Mouse (Mus musculus): Measurements from ENCODE around the gene Hdac10.
A peak's percentile ranks its signal among the peaks of the same experiment; 100 is the strongest.

The Hdac10 gene

DNA sequence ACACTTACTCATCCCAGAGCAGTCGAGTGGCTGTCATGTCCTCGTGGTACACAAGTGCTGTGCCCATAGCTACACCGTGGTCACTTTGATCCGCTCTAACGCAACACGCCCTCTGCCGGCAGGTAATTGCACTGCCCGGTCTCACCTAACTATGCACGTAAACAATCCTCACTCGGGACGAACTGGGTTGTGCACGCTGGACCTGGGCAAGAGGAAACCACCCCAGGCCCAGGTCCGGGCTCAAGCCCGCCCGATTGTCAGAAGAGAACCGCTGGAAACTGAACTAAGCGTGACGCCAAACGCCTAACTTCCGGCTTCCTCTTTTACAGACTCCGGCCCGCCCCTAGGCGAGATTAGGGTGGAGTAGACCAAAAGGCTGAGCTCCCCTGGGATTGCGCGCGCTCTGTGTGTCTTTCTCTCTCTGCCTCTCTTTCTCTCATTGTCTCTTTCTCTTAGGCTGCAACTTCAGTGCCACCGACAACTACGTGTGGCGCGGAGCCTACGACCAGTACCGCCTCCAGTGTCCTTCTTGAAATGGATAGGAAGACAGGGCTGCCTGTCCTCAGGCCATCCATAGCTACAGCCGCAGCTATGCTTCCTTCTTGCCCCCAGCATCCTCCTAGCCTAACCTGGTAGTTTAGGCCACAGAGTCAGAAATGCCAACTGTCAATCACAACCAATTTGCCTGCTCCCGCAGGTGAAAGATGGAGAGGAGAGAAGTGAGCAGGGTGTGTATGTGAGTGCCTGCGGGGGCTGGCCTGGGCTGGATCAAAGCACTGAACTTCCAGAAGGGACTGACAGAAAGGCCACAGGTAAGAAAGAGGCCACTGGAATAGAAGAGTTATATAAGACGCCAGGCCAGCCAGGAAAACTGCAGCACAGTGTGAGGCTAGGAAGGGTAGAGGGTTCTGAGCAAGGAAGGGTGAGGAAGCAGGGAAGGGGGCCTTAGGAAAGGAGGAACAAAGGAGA is at the start of gene Hdac10:
TSS of gene Hdac10 (minus strand) at position 319 of the 969 bp plus-strand sequence.
- DNase-seq (ENCODE audit: low read depth, low spot score) = peak; percentile 73

DNA sequence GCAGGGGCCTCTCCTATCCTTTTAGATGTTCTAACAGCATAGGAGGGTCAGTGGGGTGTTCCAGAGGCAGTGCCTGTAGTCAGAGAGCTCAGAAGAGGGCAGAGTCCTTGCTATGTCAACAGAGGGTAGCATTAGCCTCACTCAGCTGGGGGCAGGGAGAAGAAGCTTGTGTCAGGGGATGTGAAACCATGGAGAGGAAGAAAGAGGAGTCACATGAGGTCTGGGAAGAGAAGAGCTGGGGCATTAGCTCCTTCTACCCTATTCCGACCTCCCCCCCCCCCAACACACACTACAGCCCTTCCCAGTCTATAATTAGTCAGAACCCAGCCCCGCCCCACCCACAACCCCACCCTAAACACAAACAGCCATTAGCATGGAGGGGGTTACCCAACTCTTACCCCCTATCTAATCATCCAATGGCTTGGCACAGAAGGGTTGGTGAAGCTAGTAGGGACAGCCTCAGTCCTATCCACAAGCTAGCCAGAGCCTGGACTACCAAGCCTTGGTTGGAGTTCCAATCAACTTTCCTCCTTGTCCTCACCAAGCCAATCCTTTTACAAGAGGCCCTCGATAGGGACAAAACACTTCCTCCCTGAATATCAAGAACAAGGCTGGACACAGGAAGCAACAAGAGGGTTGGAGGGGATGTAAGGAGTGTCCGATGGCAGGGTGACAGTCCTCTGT is 49.2 kb upstream of the Hdac10 start:
- DNase-seq (ENCODE audit: low read depth, low spot score) = no peak

DNA sequence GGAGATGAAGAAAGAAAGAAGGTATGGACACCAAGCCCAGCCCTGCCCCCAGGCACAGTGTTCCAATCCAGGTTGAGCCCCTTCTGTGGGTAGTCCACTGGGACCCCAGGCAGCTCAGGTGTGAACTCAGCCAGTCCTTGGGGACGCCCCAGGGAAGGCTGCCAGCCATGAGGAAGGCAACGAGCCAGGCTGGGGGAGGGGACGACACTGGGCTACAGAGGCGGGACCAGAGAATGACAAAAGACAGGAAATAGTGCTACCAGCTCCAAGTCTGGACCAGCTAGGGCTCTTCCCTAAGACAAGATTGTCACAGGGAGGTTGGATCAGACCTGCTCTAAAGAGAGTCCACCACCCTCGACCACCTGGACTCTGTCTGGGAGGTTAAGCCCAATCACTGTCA is 48.6 kb upstream of the Hdac10 start:
- no peak for DNase-seq (ENCODE audit: low read depth, low spot score)

DNA sequence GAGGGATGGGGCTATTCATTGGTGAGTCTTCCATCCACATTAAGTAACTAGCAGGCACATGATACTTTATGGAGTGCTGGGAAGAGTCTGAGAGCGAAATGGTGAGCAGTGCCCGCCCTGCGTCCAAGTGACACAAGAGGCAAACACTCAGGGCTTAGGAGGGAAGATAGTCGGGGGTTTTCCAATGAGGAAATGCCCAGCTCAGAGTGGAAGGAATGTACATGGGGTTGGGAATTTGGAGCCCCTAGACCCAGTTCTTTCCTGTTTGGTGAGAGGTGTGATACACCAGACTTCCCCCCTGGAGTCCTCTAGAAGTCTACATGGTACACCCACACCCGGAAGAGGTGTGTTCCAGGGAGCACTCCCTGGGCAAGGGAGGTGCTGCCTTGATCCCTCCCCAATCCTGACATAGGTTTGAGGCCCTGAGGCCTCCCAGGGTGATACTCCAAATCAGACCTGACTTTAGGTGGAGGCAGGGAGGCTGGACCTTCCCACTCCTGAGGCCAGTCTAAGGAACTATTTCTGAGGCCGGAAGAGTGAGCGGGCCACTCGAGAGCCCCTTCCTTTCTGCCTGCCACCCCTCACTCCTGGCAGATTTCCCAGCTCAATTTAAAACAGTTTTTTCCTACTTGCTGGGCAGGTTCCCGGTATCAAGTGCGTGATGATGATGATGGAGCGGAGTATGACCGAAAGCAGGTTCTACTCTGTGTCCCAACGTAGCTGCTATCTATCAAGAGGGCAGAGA is 47.1 kb upstream of the Hdac10 start:
- DNase-seq (ENCODE audit: low read depth, low spot score) = no peak

- DNase-seq (ENCODE audit: low read depth, low spot score) = no peak
Observed at GRCm38 (mm10) chr15:89174889-89175339, 46.4 kb upstream of the Hdac10 start.

DNA sequence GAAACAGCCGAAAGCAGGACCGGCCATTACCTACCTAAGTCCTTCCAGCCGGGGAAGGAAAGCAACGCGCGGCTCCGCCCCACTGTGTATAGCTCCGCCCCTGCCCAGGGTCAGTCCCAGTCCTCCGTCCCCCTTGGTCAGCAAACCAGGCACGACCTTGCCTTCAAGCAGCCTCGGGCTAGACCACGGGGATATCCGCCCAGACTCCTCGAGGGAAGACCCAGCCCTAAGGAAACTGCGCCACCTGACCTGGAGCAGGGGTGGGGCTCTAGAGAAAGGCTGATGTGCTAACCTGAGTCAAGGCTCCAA is 45.4 kb upstream of the Hdac10 start:
- DNase-seq (ENCODE audit: low read depth, low spot score) = no peak

DNA sequence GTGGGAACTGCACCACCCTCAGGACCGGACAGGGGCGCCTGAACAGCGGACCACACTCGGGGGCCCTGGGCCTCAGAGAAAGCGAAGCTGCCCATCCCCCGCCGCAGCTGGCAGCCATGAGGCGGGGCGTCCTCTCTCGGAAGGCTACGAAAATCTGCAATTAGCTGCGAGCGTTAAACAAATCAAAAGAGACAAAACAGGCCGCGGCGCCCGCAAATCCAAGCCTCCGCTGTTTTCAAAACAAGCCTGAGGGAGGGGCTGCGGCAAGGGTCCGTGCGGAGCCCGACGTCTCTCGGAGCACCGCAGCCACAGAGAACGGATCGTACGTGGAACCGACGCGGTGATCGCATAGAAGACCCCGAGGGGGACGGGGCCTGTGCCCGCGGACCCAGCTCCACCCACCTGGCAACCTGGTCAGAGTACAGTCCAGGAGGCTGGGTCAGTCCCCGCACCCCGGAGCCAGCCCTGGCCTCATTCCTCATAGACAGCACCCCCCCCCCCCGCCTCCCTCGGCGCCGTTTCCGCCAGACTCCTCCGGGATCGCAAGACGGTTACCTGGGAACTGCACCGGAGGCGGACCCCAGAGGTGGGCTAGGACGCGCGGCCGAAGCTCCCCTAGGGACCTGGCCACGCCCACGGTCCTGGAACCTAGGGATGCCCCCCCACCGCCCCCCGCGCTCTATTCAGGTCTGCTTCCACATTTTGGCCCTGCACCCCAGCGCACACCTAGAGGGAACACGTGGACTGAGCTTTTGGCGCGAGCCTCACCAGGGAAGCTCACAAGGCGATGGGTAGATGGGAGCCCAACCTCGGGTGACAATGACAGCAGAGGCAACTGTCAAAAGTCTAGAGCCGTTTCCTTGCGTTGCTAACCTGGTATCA is 44.8 kb upstream of the Hdac10 start:
- no peak for DNase-seq (ENCODE audit: low read depth, low spot score)

GRCm38 (mm10) chr15:89172276-89172935 is 43.9 kb upstream of the Hdac10 start:
- DNase-seq (ENCODE audit: low read depth, low spot score) = no peak

DNA sequence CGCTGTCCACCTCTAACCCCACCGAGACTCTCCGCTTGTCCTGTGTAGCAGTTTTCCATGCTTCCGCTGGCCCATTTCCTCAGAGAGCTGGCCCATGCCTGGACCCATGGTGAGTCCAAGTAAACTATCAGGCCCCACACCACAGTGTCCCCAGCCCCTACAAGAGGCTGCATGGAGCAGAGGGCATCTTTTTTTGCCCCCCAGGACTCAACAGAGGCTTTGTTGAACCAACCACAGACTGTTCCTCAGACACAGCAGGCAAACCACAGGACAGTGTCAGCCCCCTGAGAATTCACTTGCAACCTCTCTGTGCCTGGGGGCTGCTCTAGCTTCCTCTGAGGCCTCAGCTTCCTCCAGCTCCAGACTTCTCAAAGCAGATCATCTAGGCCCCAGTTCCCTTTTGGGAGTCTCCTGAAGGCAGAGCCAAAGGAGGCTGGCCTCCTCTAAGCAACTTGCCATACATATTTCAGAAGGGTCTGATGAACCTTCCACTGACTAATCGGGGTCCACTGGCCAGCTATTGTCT is 43.1 kb upstream of the Hdac10 start:
- no peak for DNase-seq (ENCODE audit: low read depth, low spot score)

GRCm38 (mm10) chr15:89170102-89170501 is 41.6 kb upstream of the Hdac10 start:
- no peak for DNase-seq (ENCODE audit: low read depth, low spot score)

GRCm38 (mm10) chr15:89169431-89169830 is 40.9 kb upstream of the Hdac10 start:
- DNase-seq (ENCODE audit: low read depth, low spot score) = no peak

- no peak for DNase-seq (ENCODE audit: low read depth, low spot score)
Observed at GRCm38 (mm10) chr15:89168922-89169321, 40.4 kb upstream of the Hdac10 start.

DNA sequence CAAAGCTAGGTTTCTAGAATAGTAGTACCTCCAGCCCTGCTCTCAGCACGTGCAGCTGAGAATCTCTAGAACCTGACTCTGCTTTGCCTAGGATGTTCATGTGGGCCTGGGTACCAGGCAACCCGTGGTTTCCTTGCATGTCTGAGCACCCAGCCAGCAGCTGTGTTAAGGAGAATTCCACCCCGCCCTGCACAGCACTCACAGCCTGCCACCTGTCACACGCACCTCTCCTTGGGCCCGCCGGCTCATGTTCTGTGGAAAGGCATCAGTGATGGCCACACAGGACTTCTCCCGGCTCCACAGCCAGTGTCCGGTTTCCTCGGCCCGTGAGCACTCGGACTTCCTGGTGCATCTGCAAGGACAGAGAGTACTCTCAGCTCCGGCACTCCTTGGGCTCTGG is 37.0 kb upstream of the Hdac10 start:
- no peak for DNase-seq (ENCODE audit: low read depth, low spot score)

- DNase-seq (ENCODE audit: low read depth, low spot score) = no peak
Observed at GRCm38 (mm10) chr15:89161397-89161796, 32.9 kb upstream of the Hdac10 start.

GRCm38 (mm10) chr15:89158516-89158915 is 30.0 kb upstream of the Hdac10 start:
- no peak for DNase-seq (ENCODE audit: low read depth, low spot score)

DNA sequence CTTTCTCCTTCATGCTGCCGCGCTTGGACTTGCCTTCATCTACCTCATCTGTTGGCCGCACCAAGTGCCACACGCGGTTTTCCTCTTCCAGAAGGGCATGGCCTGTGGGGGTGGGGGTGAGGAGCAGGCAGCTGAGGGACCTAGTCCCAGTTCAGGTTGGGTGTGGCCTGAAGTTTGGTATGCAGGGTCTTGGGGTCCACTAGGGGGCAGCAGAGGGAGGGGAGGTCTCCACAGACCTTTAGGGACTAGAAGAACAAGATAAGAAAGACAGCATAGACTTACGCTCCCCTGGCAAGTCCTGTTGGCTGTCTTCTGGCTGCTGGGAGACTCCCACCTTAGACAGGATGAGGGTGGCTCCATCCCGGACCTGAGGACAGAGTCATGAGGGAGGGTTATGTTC is 29.5 kb upstream of the Hdac10 start:
- no peak for DNase-seq (ENCODE audit: low read depth, low spot score)

- no peak for DNase-seq (ENCODE audit: low read depth, low spot score)
Observed at GRCm38 (mm10) chr15:89152312-89152711, 23.8 kb upstream of the Hdac10 start.

GRCm38 (mm10) chr15:89150041-89150390 is 21.5 kb upstream of the Hdac10 start:
- DNase-seq (ENCODE audit: low read depth, low spot score) = no peak

DNA sequence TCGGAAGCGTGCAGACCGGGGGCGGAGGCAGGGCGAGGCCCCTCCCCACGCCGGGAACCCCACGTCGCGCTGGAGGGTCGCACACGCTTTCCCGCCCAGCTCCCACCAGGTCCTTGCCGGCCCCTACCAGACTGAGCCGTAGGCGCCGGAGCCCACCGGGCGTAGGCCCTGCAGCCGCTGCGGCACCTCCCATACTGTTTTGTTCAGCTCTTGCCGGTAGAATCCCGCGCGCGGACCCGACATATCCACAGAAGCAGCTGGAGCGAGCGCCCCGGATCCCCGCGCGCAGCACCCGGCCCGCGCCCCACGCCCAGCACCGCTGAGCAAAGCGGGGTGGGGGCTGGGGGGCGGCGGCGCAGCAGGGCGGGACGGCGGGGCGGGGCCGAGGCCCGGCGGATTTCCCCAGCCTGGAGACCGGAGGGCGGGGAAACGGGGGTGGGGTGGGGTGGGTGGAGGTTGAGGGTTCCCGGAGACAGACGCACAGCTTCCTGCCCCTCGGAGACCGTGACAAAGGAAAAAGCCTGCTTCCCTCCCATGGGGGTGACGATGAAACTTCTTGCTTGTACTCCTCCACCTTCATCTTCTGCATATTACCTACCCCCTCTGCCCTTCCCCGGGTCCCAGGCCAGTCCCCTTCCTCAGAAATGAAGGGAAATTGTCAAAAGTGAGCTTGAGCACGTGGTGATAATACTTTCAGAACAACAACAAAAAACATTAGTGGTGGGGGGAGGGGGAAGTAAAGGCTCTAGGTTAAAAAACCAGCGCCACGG is 21.0 kb upstream of the Hdac10 start, which contains the start of gene Mapk11:
TSS of gene Mapk11 (minus strand) at position 358 of the 770 bp plus-strand sequence.
- no peak for DNase-seq (ENCODE audit: low read depth, low spot score)

Measured in retina, postnatal 7 days (tissue).